Mouse (Mus musculus) urinary bladder, postnatal 4 days (tissue): ENCODE results near the gene Ankrd6.

ENCODE experiments used
- DNase-seq, 2 experiments: peaks; one replicate each; pipeline ENCODE4 v3.0.0; 2021 to 2022; ENCODE audit warnings: low spot score in 2 of 2

Ankrd6 gene

GRCm38 (mm10) chr4:32862011-32862750, 88.5 kb downstream of the Ankrd6 start:
- no peak for DNase-seq

- DNase-seq: no peak
These were observed 90.3 kb downstream of the Ankrd6 start for GRCm38 (mm10) chr4:32860184-32860965.

- DNase-seq: no peak
These were observed 95.1 kb downstream of the Ankrd6 start for GRCm38 (mm10) chr4:32855580-32855979.

GRCm38 (mm10) chr4:32854956-32855355, 95.7 kb downstream of the Ankrd6 start:
- no peak for DNase-seq

DNA sequence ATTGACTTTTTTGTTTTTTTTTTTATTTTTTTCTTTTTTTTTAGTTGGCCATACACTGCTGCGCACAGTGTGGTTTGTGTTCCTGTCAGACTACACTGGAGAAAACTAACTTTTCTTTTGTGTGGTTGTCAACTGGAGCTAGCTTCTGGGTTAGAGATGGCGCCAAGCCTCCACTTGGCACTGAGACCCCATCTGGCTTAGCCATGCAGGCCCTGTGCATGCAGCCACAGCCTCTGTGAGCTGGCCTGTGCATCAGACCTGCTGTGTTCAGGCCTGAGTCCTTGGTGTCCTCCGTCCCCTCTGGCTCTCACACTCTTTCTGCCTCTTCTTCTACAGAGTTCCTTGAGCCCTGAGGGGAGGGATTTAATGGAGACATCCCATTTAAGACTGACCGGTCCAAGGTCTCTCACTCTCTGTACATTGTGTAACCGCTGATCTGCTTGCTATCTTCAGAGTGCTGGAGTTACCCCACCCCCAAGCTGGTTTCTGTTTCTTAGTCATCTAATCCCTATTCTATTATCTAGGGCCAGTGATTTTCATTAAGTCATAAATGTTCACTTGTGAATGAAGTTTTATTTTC, 96.9 kb downstream of the Ankrd6 start:
- no peak for DNase-seq

GRCm38 (mm10) chr4:32852819-32853218, 97.8 kb downstream of the Ankrd6 start:
- DNase-seq: no peak

DNA sequence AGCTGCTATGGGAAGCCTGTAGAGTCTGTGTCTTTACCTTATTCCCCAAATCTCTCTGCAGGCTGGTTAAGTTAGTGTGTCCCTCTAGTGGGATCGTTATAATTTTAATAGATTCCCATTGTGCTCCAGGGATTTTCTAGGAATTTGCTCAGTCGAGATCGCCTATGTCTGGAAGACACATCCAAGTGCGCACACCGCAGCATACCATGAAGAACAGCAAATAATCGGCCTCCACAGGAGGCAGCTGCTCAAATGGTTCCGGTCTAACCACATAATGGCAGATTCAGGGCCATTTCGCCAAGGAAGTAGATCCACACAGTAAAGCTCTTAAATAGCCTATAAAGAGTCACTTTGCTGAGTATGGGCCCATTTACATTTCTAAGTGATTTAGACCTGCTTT, 98.3 kb downstream of the Ankrd6 start:
- DNase-seq: no peak

- no peak for DNase-seq
These were observed 112.2 kb downstream of the Ankrd6 start for GRCm38 (mm10) chr4:32838401-32838800.

DNA sequence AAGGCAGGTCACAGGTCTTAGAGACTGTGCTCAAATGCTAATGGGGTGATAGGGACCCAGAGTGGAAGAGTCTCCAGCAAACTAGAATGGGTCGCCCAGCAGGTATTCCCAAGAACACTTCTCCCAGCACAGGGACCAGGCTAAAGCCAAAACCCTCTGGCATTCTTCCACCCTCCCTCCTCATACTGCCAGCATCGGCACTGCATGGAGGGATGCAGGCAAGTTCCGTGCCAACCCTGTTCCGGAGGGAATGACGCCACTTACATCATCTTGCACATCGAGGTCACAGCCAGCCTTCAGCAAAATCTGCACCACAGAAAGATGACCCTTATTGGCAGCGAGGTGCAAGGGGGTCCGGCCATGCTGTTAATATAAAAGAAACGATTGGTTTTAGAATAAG, 114.6 kb downstream of the Ankrd6 start:
- no peak for DNase-seq

DNA sequence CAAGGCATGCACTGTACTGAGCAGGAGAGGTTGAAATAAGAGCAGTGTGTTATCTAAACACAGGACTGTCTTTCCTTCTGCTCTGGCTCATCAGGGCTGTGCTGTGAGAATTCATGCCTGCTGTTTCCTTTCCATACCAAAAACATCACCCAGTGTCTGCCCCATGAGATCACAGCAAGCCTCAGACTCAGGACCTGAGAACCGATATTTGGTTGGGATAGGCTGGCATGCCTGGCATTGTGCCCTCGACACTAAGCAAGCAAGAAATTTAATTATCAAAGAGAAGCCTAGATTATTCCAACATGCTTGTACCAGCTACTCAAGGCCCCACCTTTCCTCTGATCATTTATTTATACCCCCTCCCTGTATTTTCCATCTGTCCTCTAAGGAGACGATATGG, 116.1 kb downstream of the Ankrd6 start:
- no peak for DNase-seq

GRCm38 (mm10) chr4:32833494-32834282, 117.0 kb downstream of the Ankrd6 start:
- DNase-seq: no peak

- no peak for DNase-seq
These were observed 121.3 kb downstream of the Ankrd6 start for GRCm38 (mm10) chr4:32829316-32829715.

DNA sequence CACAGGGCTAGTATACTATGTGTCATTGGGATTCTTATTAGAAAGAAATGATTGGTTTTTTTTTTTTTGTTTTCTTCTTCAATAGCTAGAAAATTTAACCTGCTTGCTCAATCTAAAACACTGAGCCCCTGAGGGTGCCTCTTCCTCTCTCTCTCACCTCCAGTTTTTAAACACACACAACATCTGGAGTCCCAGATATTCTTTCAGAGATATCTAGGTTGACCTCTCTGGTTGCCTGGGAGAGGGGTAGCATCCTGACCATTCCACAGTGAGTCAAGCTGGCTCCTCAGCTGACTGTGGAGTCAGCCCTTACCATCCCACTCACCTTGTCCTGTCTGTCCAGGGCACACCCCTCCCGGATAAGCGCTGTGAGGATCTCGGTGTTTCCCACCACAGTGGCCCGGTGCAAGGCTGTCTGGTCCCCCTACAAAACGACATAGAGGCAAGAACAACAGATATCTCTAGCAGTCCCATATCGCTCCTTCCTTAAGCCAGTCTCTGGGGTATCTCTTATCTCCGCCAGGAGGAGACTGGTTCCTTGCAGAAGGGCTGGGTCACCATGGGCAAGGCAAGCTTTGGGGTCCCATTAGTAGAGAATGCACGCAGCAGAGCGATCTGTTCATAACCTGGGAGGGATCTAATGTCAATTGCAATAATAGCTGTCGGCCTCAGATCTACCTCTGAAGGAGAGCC, 122.1 kb downstream of the Ankrd6 start:
- no peak for DNase-seq

DNA sequence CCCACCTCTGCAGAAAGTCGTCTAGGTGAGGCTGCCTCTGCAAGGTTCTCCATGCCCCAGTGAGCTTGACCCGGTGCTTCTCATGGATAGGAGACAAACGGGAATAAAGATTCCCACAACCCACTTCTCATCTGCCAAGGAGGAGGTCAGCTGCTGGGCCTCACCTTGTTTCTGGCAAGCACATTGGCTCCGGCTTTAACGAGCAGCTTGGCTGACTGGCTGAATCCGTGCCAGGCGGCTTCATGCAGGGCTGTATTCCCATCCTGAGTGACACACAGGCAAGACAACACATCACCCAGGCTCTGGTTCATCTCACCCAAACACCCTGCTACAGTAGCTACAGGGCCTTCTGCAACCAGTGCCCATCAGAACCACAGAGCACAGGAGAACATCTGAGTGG, 123.7 kb downstream of the Ankrd6 start:
- no peak for DNase-seq

GRCm38 (mm10) chr4:32824254-32824653, 126.4 kb downstream of the Ankrd6 start:
- no peak for DNase-seq

DNA sequence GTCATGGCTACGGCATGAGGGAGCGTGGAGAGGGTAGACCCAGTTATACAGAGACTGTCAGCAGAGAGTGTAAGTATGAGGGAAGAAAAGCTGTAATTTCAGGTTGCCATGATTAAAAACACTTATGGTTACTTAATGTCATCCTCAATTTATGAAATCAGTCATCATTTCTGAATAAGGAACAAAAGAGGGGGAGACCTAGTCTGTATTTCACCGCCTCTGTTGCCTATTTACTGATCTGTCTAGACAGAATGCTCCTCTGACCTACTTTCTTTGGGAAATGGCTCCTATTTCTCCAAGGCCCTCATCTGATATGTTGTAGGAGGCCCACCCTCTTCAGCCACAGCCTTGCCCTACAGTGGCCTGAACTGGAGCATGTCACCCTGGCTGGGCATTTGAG, 130.0 kb downstream of the Ankrd6 start:
- DNase-seq: no peak

GRCm38 (mm10) chr4:32817478-32817877, 133.2 kb downstream of the Ankrd6 start:
- no peak for DNase-seq

- no peak for DNase-seq
These were observed 150.0 kb downstream of the Ankrd6 start for GRCm38 (mm10) chr4:32800577-32801170.

- DNase-seq: peak; percentile 71 to 79
These were observed 150.6 kb downstream of the Ankrd6 start, which contains the start of gene Lyrm2 for GRCm38 (mm10) chr4:32799966-32800576. Lyrm2 (plus strand) TSS chr4:32800253.

- DNase-seq: no peak
These were observed 151.7 kb downstream of the Ankrd6 start for GRCm38 (mm10) chr4:32798976-32799375.
